Mouse (Mus musculus): ENCODE data around the gene Rapgef5. TPM values are rescaled to one million over a fixed set of nuclear protein-coding genes. Genes with fewer than 3 reads are reported as not detected.

Rapgef5 gene
- polyA plus RNA-seq, 1 experiment from 2014 or later, result 7.7 TPM

- DNase-seq (ENCODE audit: low spot score), result no peak
- no peak overlapping the region for H3K4me2 ChIP-seq (ENCODE audit: low read depth, low read length)
- WGBS, result 90% methylated on average over 1 of the region's 1 CpGs
- no peak overlapping the region for H3K9ac ChIP-seq (replicated peaks; ENCODE audit: low read length)
- no peak overlapping the region for H3K4me3 ChIP-seq (ENCODE audit: low read depth, low read length)
- H3K4me1 ChIP-seq (ENCODE audit: control insufficient read depth, insufficient read depth, low read length), result no peaks in the 10 kb centered on the region
- H3K27me3 ChIP-seq (ENCODE audit: control insufficient read depth, insufficient read depth, low read length), result no peaks in the 10 kb centered on the region
- no peaks in the 10 kb centered on the region for H3K9me3 ChIP-seq (replicated peaks; ENCODE audit: control insufficient read depth, low read length)
- H3K36me3 ChIP-seq (replicated peaks; ENCODE audit: control insufficient read depth, insufficient read depth, low read depth, low read length), result no peaks in the 10 kb centered on the region
- no peak for ATAC-seq (replicated peaks; ENCODE audit: insufficient number of reproducible peaks, low FRiP score, low TSS enrichment, low read depth)
- no peak overlapping the region for H3K27ac ChIP-seq (replicated peaks; ENCODE audit: low read depth, low read length)
These were observed 18.9 kb upstream of the Rapgef5 start for GRCm38 (mm10) chr12:117497361-117497760.

- no peak for DNase-seq (ENCODE audit: low spot score)
- ATAC-seq (replicated peaks; ENCODE audit: insufficient number of reproducible peaks, low FRiP score, low TSS enrichment, low read depth), result no peak
- WGBS, result 80% methylated on average over 5 of the region's 5 CpGs
- Histone ChIP-seq H3K9ac (replicated peaks; ENCODE audit: low read length) (no peak overlapping the region), H3K36me3 (replicated peaks; ENCODE audit: control insufficient read depth, insufficient read depth, low read depth, low read length) (no peaks in the 10 kb centered on the region), H3K4me3 (ENCODE audit: low read depth, low read length) (no peak overlapping the region), H3K27ac (replicated peaks; ENCODE audit: low read depth, low read length) (no peak overlapping the region), H3K27me3 (ENCODE audit: control insufficient read depth, insufficient read depth, low read length) (no peaks in the 10 kb centered on the region), H3K4me1 (ENCODE audit: control insufficient read depth, insufficient read depth, low read length) (no peaks in the 10 kb centered on the region), H3K9me3 (replicated peaks; ENCODE audit: control insufficient read depth, low read length) (no peaks in the 10 kb centered on the region), H3K4me2 (ENCODE audit: low read depth, low read length) (no peak overlapping the region)
These were observed 17.0 kb upstream of the Rapgef5 start for GRCm38 (mm10) chr12:117499242-117499641.

GRCm38 (mm10) chr12:117501180-117501579 is 15.1 kb upstream of the Rapgef5 start:
- no peak overlapping the region for H3K4me2 ChIP-seq (ENCODE audit: low read depth, low read length)
- H3K4me1 ChIP-seq (ENCODE audit: control insufficient read depth, insufficient read depth, low read length), result no peaks in the 10 kb centered on the region
- DNase-seq (ENCODE audit: low spot score), result no peak
- H3K9ac ChIP-seq (replicated peaks; ENCODE audit: low read length), result no peak overlapping the region
- no peak overlapping the region for H3K4me3 ChIP-seq (ENCODE audit: low read depth, low read length)
- ATAC-seq (replicated peaks; ENCODE audit: insufficient number of reproducible peaks, low FRiP score, low TSS enrichment, low read depth), result no peak
- H3K9me3 ChIP-seq (replicated peaks; ENCODE audit: control insufficient read depth, low read length), result no peaks in the 10 kb centered on the region
- 69% methylated on average over 4 of the region's 4 CpGs for WGBS
- H3K27ac ChIP-seq (replicated peaks; ENCODE audit: low read depth, low read length), result no peak overlapping the region
- no peaks in the 10 kb centered on the region for H3K27me3 ChIP-seq (ENCODE audit: control insufficient read depth, insufficient read depth, low read length)
- no peaks in the 10 kb centered on the region for H3K36me3 ChIP-seq (replicated peaks; ENCODE audit: control insufficient read depth, insufficient read depth, low read depth, low read length)

GRCm38 (mm10) chr12:117502834-117503233 is 13.4 kb upstream of the Rapgef5 start:
- DNase-seq (ENCODE audit: low spot score), result no peak
- no peak overlapping the region for H3K4me2 ChIP-seq (ENCODE audit: low read depth, low read length)
- no peak for ATAC-seq (replicated peaks; ENCODE audit: insufficient number of reproducible peaks, low FRiP score, low TSS enrichment, low read depth)
- 96% methylated on average over 3 of the region's 3 CpGs for WGBS
- H3K4me1 ChIP-seq (ENCODE audit: control insufficient read depth, insufficient read depth, low read length), result no peaks in the 10 kb centered on the region
- H3K9me3 ChIP-seq (replicated peaks; ENCODE audit: control insufficient read depth, low read length), result no peaks in the 10 kb centered on the region
- H3K27ac ChIP-seq (replicated peaks; ENCODE audit: low read depth, low read length), result no peak overlapping the region
- H3K27me3 ChIP-seq (ENCODE audit: control insufficient read depth, insufficient read depth, low read length), result no peaks in the 10 kb centered on the region
- H3K9ac ChIP-seq (replicated peaks; ENCODE audit: low read length), result no peak overlapping the region
- H3K36me3 ChIP-seq (replicated peaks; ENCODE audit: control insufficient read depth, insufficient read depth, low read depth, low read length), result no peaks in the 10 kb centered on the region
- H3K4me3 ChIP-seq (ENCODE audit: low read depth, low read length), result no peak overlapping the region

- Histone ChIP-seq H3K9ac (replicated peaks; ENCODE audit: low read length) (no peak overlapping the region), H3K9me3 (replicated peaks; ENCODE audit: control insufficient read depth, low read length) (no peaks in the 10 kb centered on the region), H3K27ac (replicated peaks; ENCODE audit: low read depth, low read length) (no peak overlapping the region), H3K36me3 (replicated peaks; ENCODE audit: control insufficient read depth, insufficient read depth, low read depth, low read length) (no peaks in the 10 kb centered on the region), H3K4me3 (ENCODE audit: low read depth, low read length) (no peak overlapping the region), H3K27me3 (ENCODE audit: control insufficient read depth, insufficient read depth, low read length) (no peaks in the 10 kb centered on the region), H3K4me1 (ENCODE audit: control insufficient read depth, insufficient read depth, low read length) (no peaks in the 10 kb centered on the region), H3K4me2 (ENCODE audit: low read depth, low read length) (no peak overlapping the region)
- no peak for ATAC-seq (replicated peaks; ENCODE audit: insufficient number of reproducible peaks, low FRiP score, low TSS enrichment, low read depth)
- 87% methylated on average over 2 of the region's 2 CpGs for WGBS
- no peak for DNase-seq (ENCODE audit: low spot score)
These were observed 11.1 kb upstream of the Rapgef5 start for GRCm38 (mm10) chr12:117505163-117505562.

- WGBS, result 29% methylated on average over 1 of the region's 1 CpGs
- no peak for DNase-seq (ENCODE audit: low spot score)
These were observed 8.5 kb upstream of the Rapgef5 start for GRCm38 (mm10) chr12:117507772-117508171.

GRCm38 (mm10) chr12:117509919-117510318 is 6.4 kb upstream of the Rapgef5 start:
- Histone ChIP-seq H3K9me3 (replicated peaks; ENCODE audit: control insufficient read depth, low read length) (no peaks in the 10 kb centered on the region), H3K4me2 (ENCODE audit: low read depth, low read length) (no peak overlapping the region), H3K4me1 (ENCODE audit: control insufficient read depth, insufficient read depth, low read length) (no peaks in the 10 kb centered on the region), H3K27ac (replicated peaks; ENCODE audit: low read depth, low read length) (no peak overlapping the region), H3K9ac (replicated peaks; ENCODE audit: low read length) (no peak overlapping the region), H3K4me3 (ENCODE audit: low read depth, low read length) (no peak overlapping the region), H3K36me3 (replicated peaks; ENCODE audit: control insufficient read depth, insufficient read depth, low read depth, low read length) (no peaks in the 10 kb centered on the region), H3K27me3 (ENCODE audit: control insufficient read depth, insufficient read depth, low read length) (no peaks in the 10 kb centered on the region)
- ATAC-seq (replicated peaks; ENCODE audit: insufficient number of reproducible peaks, low FRiP score, low TSS enrichment, low read depth) (no peak), DNase-seq (ENCODE audit: low spot score) (no peak)
- 58% methylated on average over 2 of the region's 2 CpGs for WGBS

More at GRCm38 (mm10) chr12:117507772-117508171, 8.5 kb upstream of the Rapgef5 start:
- no peak for ATAC-seq (replicated peaks; ENCODE audit: insufficient number of reproducible peaks, low FRiP score, low TSS enrichment, low read depth)
- Histone ChIP-seq H3K9ac (replicated peaks; ENCODE audit: low read length) (no peak overlapping the region), H3K4me3 (ENCODE audit: low read depth, low read length) (no peak overlapping the region), H3K27ac (replicated peaks; ENCODE audit: low read depth, low read length) (no peak overlapping the region), H3K4me2 (ENCODE audit: low read depth, low read length) (no peak overlapping the region), H3K27me3 (ENCODE audit: control insufficient read depth, insufficient read depth, low read length) (no peaks in the 10 kb centered on the region), H3K36me3 (replicated peaks; ENCODE audit: control insufficient read depth, insufficient read depth, low read depth, low read length) (no peaks in the 10 kb centered on the region), H3K4me1 (ENCODE audit: control insufficient read depth, insufficient read depth, low read length) (no peaks in the 10 kb centered on the region), H3K9me3 (replicated peaks; ENCODE audit: control insufficient read depth, low read length) (no peaks in the 10 kb centered on the region)

- Histone ChIP-seq H3K27ac (replicated peaks; ENCODE audit: low read depth, low read length) (no peak overlapping the region), H3K4me2 (ENCODE audit: low read depth, low read length) (no peak overlapping the region), H3K36me3 (replicated peaks; ENCODE audit: control insufficient read depth, insufficient read depth, low read depth, low read length) (no peaks in the 10 kb centered on the region), H3K4me3 (ENCODE audit: low read depth, low read length) (no peak overlapping the region), H3K4me1 (ENCODE audit: control insufficient read depth, insufficient read depth, low read length) (no peaks in the 10 kb centered on the region), H3K9ac (replicated peaks; ENCODE audit: low read length) (no peak overlapping the region), H3K27me3 (ENCODE audit: control insufficient read depth, insufficient read depth, low read length) (no peaks in the 10 kb centered on the region), H3K9me3 (replicated peaks; ENCODE audit: control insufficient read depth, low read length) (no peaks in the 10 kb centered on the region)
- DNase-seq (ENCODE audit: low spot score) (no peak), ATAC-seq (replicated peaks; ENCODE audit: insufficient number of reproducible peaks, low FRiP score, low TSS enrichment, low read depth) (no peak)
- 81% methylated on average over 3 of the region's 3 CpGs for WGBS
These were observed 3.8 kb upstream of the Rapgef5 start for GRCm38 (mm10) chr12:117512468-117512867.
